In genomic region chr8:78801201-78801600, GRCm38 (mm10) we compare ENCODE assay signal across 27 mouse cellular contexts.
"Had no signal": no experiment of that assay in that cellular context is flagged by ENCODE, and none has a peak within 500 bp of the region (broad histone marks: within the 10 kb centered on the region; RNA-seq: fewer than 3 reads in every experiment).

No protein-coding gene starts in this region.

- H3K4me2 ChIP-seq: heart, embryonic 11.5 days; heart, embryonic 13.5 days; heart, embryonic 15.5 days; hindbrain, embryonic 12.5 days; hindbrain, embryonic 14.5 days; intestine, embryonic 15.5 days; limb, embryonic 12.5 days; liver, embryonic 11.5 days; liver, embryonic 13.5 days; liver, embryonic 15.5 days had no signal

- H3K9me3 ChIP-seq: heart, embryonic 13.5 days; heart, embryonic 15.5 days; hindbrain, embryonic 10.5 days; hindbrain, embryonic 12.5 days; intestine, embryonic 15.5 days; limb, embryonic 10.5 days; limb, embryonic 12.5 days; liver, embryonic 13.5 days; liver, embryonic 15.5 days had no signal

- H3K9ac ChIP-seq: heart, embryonic 13.5 days; heart, embryonic 15.5 days; hindbrain, embryonic 12.5 days; hindbrain, embryonic 14.5 days; intestine, embryonic 15.5 days; limb, embryonic 12.5 days; liver, embryonic 13.5 days; liver, embryonic 15.5 days had no signal

- H3K27me3 ChIP-seq: heart, embryonic 13.5 days; heart, embryonic 15.5 days; hindbrain, embryonic 12.5 days; intestine, embryonic 15.5 days; limb, embryonic 12.5 days; liver, embryonic 13.5 days; liver, embryonic 15.5 days had no signal

- DNase-seq: gastrocnemius, adult 2 months; gastrocnemius, postnatal 10 days; gastrocnemius, postnatal 25 days; heart, adult 2 months; heart, postnatal 4 days; kidney, adult 18-20 months; kidney, adult 8-10 months; kidney, postnatal 10 days; kidney, postnatal 25 days; liver; liver, embryonic 13.5 days had no signal

- H3K4me1 ChIP-seq: heart, embryonic 13.5 days; heart, embryonic 15.5 days; hindbrain, embryonic 10.5 days; hindbrain, embryonic 12.5 days; intestine, embryonic 15.5 days; limb, embryonic 10.5 days; limb, embryonic 12.5 days; liver, embryonic 13.5 days; liver, embryonic 15.5 days had no signal

- ATAC-seq: hindbrain, embryonic 16.5 days; inflammation-experienced regulatory T-cells, adult 6 months; intestine, embryonic 15.5 days; intestine, postnatal 0 days had no signal

- H3K36me3 ChIP-seq: intestine, embryonic 15.5 days had no signal

- H3K4me3 ChIP-seq: gastrocnemius, adult 2 months; heart, adult 2 months; heart, embryonic 13.5 days; heart, embryonic 15.5 days; hindbrain, embryonic 10.5 days; hindbrain, embryonic 12.5 days; intestine, embryonic 15.5 days; layer of hippocampus, adult 2 months; left cerebral cortex, adult 2 months; limb, embryonic 10.5 days; limb, embryonic 12.5 days; liver, embryonic 13.5 days; liver, embryonic 15.5 days had no signal

- H3K27ac ChIP-seq: gastrocnemius, adult 2 months; heart, adult 2 months; heart, embryonic 13.5 days; heart, embryonic 15.5 days; hindbrain, embryonic 10.5 days; hindbrain, embryonic 12.5 days; hindbrain, embryonic 14.5 days; intestine, embryonic 15.5 days; layer of hippocampus, adult 2 months; left cerebral cortex, adult 2 months; limb, embryonic 10.5 days; limb, embryonic 12.5 days; liver, embryonic 13.5 days; liver, embryonic 15.5 days had no signal
